31 mouse cellular contexts compared by ENCODE assay signal in genomic region chr5:118691025-118691709, GRCm38 (mm10).
DNase-seq lines count a peak whose midpoint lies in the region; ATAC-seq lines count a peak whose summit lies in the region.
"Had no signal": no experiment of that assay in that cellular context is flagged by ENCODE, and none has a peak within 500 bp of the region (broad histone marks: within the 10 kb centered on the region; RNA-seq: fewer than 3 reads in every experiment).

No protein-coding gene starts in this region.

- 0 out of 2 replicates have a peak overlapping the region, but pooled peaks have one; percentile 22 for H3K27ac ChIP-seq in forebrain, embryonic 13.5 days
- H3K27ac ChIP-seq in forebrain, embryonic 10.5 days: no peak overlapping the region
- 0 out of 2 replicates have a peak overlapping the region, but pooled peaks have one; percentile 18 for H3K27ac ChIP-seq in liver, embryonic 13.5 days
- H3K27ac ChIP-seq: embryonic facial prominence, embryonic 13.5 days; hindbrain, embryonic 15.5 days; liver, embryonic 14.5 days; midbrain, embryonic 12.5 days; neural tube, embryonic 15.5 days; stomach, embryonic 15.5 days had no signal

- no peaks in the 10 kb centered on the region for H3K27me3 ChIP-seq in forebrain, embryonic 13.5 days
- no peaks in the 10 kb centered on the region for H3K27me3 ChIP-seq in forebrain, embryonic 10.5 days (ENCODE audit: poor library complexity, severe bottlenecking)
- H3K27me3 ChIP-seq in liver, embryonic 13.5 days: no peaks in the 10 kb centered on the region
- H3K27me3 ChIP-seq: CH12.LX; embryonic facial prominence, embryonic 13.5 days; hindbrain, embryonic 15.5 days; midbrain, embryonic 12.5 days; neural tube, embryonic 15.5 days; Patski; stomach, embryonic 15.5 days had no signal

- no peaks in the 10 kb centered on the region for H3K36me3 ChIP-seq in forebrain, embryonic 13.5 days (ENCODE audit: poor library complexity, severe bottlenecking)
- H3K36me3 ChIP-seq in forebrain, embryonic 10.5 days (replicated peaks): peaks cover 9% of the 10 kb centered on the region; the same call in 1 of the 2 replicates
- 0 out of 2 replicates have a peak, but pooled peaks cover 4% of the 10 kb centered on the region for H3K36me3 ChIP-seq in liver, embryonic 13.5 days
- H3K36me3 ChIP-seq: hindbrain, embryonic 15.5 days; midbrain, embryonic 12.5 days; neural tube, embryonic 15.5 days; stomach, embryonic 15.5 days had no signal

- H3K4me1 ChIP-seq in forebrain, embryonic 13.5 days: peaks cover 48% of the 10 kb centered on the region
- H3K4me1 ChIP-seq in forebrain, embryonic 10.5 days: peaks cover 48% of the 10 kb centered on the region
- peaks cover 70% of the 10 kb centered on the region for H3K4me1 ChIP-seq in liver, embryonic 13.5 days (replicated peaks)
- H3K4me1 ChIP-seq: embryonic facial prominence, embryonic 13.5 days had no signal

- H3K4me3 ChIP-seq in forebrain, embryonic 13.5 days: no peak overlapping the region
- no peak overlapping the region for H3K4me3 ChIP-seq in forebrain, embryonic 10.5 days
- H3K4me3 ChIP-seq in liver, embryonic 13.5 days (replicated peaks): no peak overlapping the region
- H3K4me3 ChIP-seq: embryonic facial prominence, embryonic 13.5 days; hindbrain, embryonic 10.5 days; hindbrain, embryonic 15.5 days; midbrain, embryonic 12.5 days; neural tube, embryonic 15.5 days; stomach, embryonic 15.5 days had no signal

- 86% methylated on average over 10 of the region's 10 CpGs for WGBS in forebrain, embryonic 13.5 days
- 89% methylated on average over 10 of the region's 10 CpGs for WGBS in forebrain, embryonic 10.5 days
- 73% methylated on average over 10 of the region's 10 CpGs for WGBS in liver, embryonic 13.5 days (ENCODE audit: insufficient replicate concordance)

- DNase-seq in forebrain, embryonic 10.5 days (ENCODE audit: extremely low spot score, low spot score): no peak
- DNase-seq in testis, postnatal 10 days (ENCODE audit: low spot score): peak; percentile 28
- no peak for DNase-seq in testis, postnatal 14 days (ENCODE audit: low spot score)
- DNase-seq in liver, embryonic 13.5 days: no peak
- DNase-seq: adrenal gland, postnatal 25 days; cerebellum, adult 11-12 months; cerebellum, adult 9-11 months; embryo, embryonic 11 days; forebrain, postnatal 0 days; gastrocnemius, postnatal 10 days; heart, postnatal 14 days; kidney, adult 8-10 months; kidney, postnatal 10 days; layer of hippocampus, postnatal 36 days; lung, embryonic 14.5 days; retina, postnatal 1 day; right cerebral cortex, postnatal 14 days; thymus, adult 18-20 months; thymus, postnatal 25 days had no signal

- H3K4me2 ChIP-seq in forebrain, embryonic 13.5 days: no peak overlapping the region
- H3K4me2 ChIP-seq in liver, embryonic 13.5 days: no peak overlapping the region
- H3K4me2 ChIP-seq: embryonic facial prominence, embryonic 13.5 days; hindbrain, embryonic 15.5 days; lung, embryonic 14.5 days; midbrain, embryonic 12.5 days; neural tube, embryonic 15.5 days; stomach, embryonic 15.5 days had no signal

- no peak overlapping the region for H3K9ac ChIP-seq in forebrain, embryonic 13.5 days
- no peak overlapping the region for H3K9ac ChIP-seq in liver, embryonic 13.5 days
- H3K9ac ChIP-seq: embryonic facial prominence, embryonic 13.5 days; forebrain, postnatal 0 days; hindbrain, embryonic 15.5 days; liver, embryonic 14.5 days; lung, embryonic 14.5 days; midbrain, embryonic 12.5 days; neural tube, embryonic 15.5 days; stomach, embryonic 15.5 days had no signal

- no peaks in the 10 kb centered on the region for H3K9me3 ChIP-seq in forebrain, embryonic 13.5 days (replicated peaks)
- no peaks in the 10 kb centered on the region for H3K9me3 ChIP-seq in forebrain, embryonic 10.5 days
- no peaks in the 10 kb centered on the region for H3K9me3 ChIP-seq in liver, embryonic 13.5 days (replicated peaks)
- H3K9me3 ChIP-seq: embryonic facial prominence, embryonic 13.5 days; hindbrain, embryonic 10.5 days; hindbrain, embryonic 15.5 days; midbrain, embryonic 12.5 days; neural tube, embryonic 15.5 days; stomach, embryonic 15.5 days had no signal

- no peak for ATAC-seq in forebrain, embryonic 13.5 days
- no peak for ATAC-seq in liver, embryonic 13.5 days (ENCODE audit: low read depth)
- no peak for ATAC-seq in megakaryocyte, adult 5-6 weeks (ENCODE audit: poor library complexity, severe bottlenecking)
- ATAC-seq in frontal cortex, adult (ENCODE audit: low TSS enrichment): no peak
- ATAC-seq: Patski had no signal
